Mouse (Mus musculus) thymus, postnatal 10 days (tissue): ENCODE data around the gene Pcdh9.

Experiments
- DNase-seq, 2 experiments: peaks; one replicate each; pipeline ENCODE4 v3.0.0; 2021; ENCODE audit warnings: low spot score in 2 of 2

Pcdh9 gene

GRCm38 (mm10) chr14:93561577-93561976, 328.9 kb downstream of the Pcdh9 start:
- no peak for DNase-seq

- DNase-seq, result no peak
Observed at GRCm38 (mm10) chr14:93553771-93554170, 336.7 kb downstream of the Pcdh9 start.

GRCm38 (mm10) chr14:93545575-93545974, 344.9 kb downstream of the Pcdh9 start:
- no peak for DNase-seq

- no peak for DNase-seq
Observed at GRCm38 (mm10) chr14:93543970-93544627, 346.4 kb downstream of the Pcdh9 start.

- DNase-seq, result no peak
Observed at GRCm38 (mm10) chr14:93543561-93543960, 346.9 kb downstream of the Pcdh9 start.

GRCm38 (mm10) chr14:93534928-93535327, 355.6 kb downstream of the Pcdh9 start:
- DNase-seq, result no peak

GRCm38 (mm10) chr14:93523430-93523829, 367.0 kb downstream of the Pcdh9 start:
- no peak for DNase-seq

GRCm38 (mm10) chr14:93520166-93520565, 370.3 kb downstream of the Pcdh9 start:
- no peak for DNase-seq

GRCm38 (mm10) chr14:93516679-93517078, 373.8 kb downstream of the Pcdh9 start:
- no peak for DNase-seq

- no peak for DNase-seq
Observed at GRCm38 (mm10) chr14:93506107-93506506, 384.4 kb downstream of the Pcdh9 start.

- no peak for DNase-seq
Observed at GRCm38 (mm10) chr14:93498813-93499690, 391.4 kb downstream of the Pcdh9 start.

GRCm38 (mm10) chr14:93474991-93475390, 415.5 kb downstream of the Pcdh9 start:
- no peak for DNase-seq

- DNase-seq, result no peak
Observed at GRCm38 (mm10) chr14:93472494-93472893, 418.0 kb downstream of the Pcdh9 start.

- DNase-seq, result no peak
Observed at GRCm38 (mm10) chr14:93463360-93463892, 427.1 kb downstream of the Pcdh9 start.

- DNase-seq, result no peak
Observed at GRCm38 (mm10) chr14:93450930-93451665, 439.4 kb downstream of the Pcdh9 start.

- no peak for DNase-seq
Observed at GRCm38 (mm10) chr14:93441852-93442251, 448.6 kb downstream of the Pcdh9 start.

GRCm38 (mm10) chr14:93437226-93437625, 453.3 kb downstream of the Pcdh9 start:
- DNase-seq, result no peak

GRCm38 (mm10) chr14:93416752-93417151, 473.7 kb downstream of the Pcdh9 start:
- DNase-seq, result no peak

- no peak for DNase-seq
Observed at GRCm38 (mm10) chr14:93415496-93415895, 475.0 kb downstream of the Pcdh9 start.

- DNase-seq, result no peak
Observed at GRCm38 (mm10) chr14:93409314-93409713, 481.2 kb downstream of the Pcdh9 start.

- DNase-seq, result no peak
Observed at GRCm38 (mm10) chr14:93407747-93408146, 482.7 kb downstream of the Pcdh9 start.

GRCm38 (mm10) chr14:93385090-93385489, 505.4 kb downstream of the Pcdh9 start:
- DNase-seq, result no peak
